Mouse (Mus musculus): Measurements from ENCODE around the gene Tmprss11d.
"Not testable (repeated sequence)": the region's sequence is repeated elsewhere in the genome, so short reads cannot be mapped to it uniquely, and the experiment has no call there.

The Tmprss11d gene

DNA sequence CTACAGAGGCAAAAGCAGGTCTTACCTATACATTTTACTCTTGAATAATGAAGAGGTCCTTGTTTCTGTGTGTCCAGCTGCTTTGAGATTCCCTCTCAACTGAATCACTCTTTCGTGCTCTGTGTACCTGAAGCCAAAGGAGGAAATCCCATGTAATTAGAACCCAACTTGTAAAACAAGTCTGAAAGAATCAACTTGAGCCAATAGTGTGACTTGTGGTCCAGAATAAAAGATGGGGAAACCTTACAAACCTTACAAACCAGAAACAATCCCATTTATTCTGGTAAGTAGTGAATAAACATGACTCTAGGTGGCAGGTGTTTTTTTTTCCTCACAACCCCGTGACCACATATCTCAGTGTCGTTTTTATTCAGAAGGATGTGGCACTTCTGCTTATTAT lies at the start of gene Tmprss11d:
TSS of gene Tmprss11d (minus strand) at position 101 of the 400 bp plus-strand sequence.
- in situ Hi-C loops (cut with MboI, MseI), result no loop called here

DNA sequence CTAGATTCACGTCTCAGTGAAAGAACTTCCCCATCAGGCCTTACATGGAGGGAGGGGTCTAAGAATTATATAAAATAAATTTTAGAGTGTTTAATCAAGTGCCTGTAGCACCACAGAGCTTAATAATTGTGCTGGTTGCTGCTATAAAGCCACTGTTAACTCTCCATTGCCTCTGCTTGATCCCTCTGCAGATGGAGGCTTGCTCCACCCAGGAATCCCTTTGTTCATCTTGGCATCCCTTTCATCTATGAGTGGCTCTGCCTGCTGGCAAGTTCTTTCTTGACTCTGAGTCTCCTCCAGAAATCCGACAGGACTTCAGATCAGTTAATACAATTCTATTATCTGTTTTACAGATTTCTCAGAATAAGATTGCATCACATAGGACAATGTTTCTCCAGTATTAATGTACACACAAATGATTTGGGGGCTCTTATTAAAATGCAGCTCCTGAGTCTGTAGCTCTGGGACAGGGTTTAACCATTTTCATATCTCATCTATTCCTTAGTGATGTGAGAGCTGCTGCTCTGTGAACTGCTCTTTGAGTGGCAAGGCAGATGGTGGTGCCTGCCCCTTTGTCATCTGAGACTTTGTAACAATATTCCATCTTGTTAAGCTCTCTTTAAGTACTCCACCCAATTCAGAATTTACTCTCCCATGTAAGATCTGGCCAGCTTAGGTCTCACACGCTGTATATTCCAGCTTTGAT lies 48.3 kb upstream of the Tmprss11d start:
- in situ Hi-C loops (cut with MboI, MseI), result no loop called here

DNA sequence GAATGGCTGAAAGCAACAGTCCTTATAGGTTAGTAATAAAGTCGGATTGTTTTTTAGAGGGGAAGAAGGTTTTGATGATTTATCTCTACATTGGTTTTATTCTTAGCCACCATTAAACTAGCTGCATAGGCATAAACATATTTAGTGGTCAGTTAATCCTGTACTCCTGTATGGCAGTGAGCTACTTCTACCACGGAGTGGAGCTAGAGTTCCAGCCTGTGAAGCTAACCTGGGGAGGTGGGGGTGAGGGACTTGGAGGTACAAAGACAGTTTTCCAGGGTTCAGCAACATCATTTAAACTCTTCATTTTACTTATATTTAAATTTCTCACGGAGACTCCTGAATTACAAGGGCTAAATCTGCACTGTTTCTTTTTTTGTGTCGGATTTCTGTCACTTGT lies 46.3 kb upstream of the Tmprss11d start:
- in situ Hi-C loops (cut with MboI, MseI), result no loop called here

DNA sequence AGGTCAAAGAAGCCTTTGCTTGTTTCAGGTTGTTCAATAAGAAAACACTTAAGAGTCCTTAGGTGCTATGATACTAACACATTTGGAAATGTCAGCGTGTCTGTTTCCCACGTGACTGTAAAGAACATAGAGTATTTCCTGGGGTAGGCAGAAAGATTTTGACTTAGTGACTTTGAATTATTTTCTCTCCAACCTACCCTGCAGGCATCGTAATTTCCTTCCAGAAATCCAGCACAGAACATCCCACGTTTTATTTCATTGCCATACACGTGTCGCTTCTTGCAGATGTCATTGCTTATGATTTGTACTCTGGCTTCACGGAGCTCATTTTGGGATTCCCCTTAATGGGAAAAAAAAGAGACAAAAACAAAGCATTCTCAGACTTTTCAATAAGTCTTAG lies 41.1 kb upstream of the Tmprss11d start:
- in situ Hi-C loops (cut with MboI, MseI), result no loop called here

DNA sequence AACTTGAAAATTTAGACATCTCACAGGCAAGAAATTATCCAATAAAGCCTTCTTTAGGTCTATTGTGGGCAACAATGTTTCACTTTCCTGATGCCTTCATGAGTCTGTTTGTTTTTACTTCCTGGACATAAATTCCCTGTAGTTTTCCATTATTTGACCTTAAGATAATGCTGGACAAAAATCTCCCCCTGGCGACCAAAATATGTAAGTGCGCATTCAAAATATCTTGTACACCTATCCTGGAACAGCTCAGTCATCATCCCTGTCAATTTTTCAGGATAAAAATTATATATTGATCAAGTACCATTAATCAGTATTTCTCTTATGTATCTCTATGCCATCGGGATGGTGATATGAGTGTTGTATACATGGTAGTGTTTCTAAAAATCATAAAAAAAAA lies 37.6 kb upstream of the Tmprss11d start:
- in situ Hi-C loops (cut with MboI, MseI), result no loop called here

DNA sequence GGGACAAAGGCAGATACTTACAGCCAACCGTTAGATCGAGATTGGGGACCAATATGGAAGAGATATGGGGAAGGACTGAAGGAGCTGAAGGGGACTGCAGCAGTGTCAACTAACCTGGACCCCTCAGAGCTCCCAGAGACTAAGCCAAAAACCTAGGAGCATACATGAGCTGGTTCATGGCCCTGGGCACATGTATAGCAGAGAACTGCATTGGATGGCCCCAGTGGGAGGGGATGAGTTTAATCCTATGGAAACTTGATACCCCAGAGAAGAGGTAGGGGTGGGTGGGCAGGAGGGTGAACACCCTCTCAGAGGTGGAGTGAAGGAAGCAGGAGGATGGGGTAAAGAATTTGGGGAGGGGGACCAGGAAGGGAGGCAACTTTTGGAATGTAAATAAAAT lies 34.7 kb upstream of the Tmprss11d start:
- in situ Hi-C loops (cut with MboI, MseI), result loop anchor here (5.0 kb wide), 1 partner anchor 211 kb away; the partner anchor contains the start of gene Gnrhr

DNA sequence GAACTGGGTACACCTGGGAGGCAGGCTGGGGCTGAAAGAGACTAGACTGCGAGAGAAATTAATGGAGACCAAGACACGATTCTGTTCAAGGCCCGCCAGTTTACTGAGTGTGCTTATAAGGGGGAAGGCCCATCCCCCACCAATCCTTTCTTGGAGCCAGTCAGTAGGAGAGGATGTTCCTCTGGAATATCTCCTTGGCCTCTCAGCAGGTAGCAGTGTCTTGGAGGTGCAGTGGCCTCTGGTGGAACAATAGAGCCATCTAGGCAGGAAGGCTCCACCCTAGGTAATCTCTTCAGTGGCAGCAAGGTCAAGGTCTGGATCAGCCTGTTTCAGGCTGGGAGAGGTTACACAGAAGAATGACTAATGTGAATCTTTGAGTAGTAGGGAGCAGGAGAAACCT lies 34.0 kb upstream of the Tmprss11d start:
- in situ Hi-C loops (cut with MboI, MseI), result loop anchor here (5.0 kb wide), 1 partner anchor 210 kb away; the partner anchor contains the start of gene Gnrhr

DNA sequence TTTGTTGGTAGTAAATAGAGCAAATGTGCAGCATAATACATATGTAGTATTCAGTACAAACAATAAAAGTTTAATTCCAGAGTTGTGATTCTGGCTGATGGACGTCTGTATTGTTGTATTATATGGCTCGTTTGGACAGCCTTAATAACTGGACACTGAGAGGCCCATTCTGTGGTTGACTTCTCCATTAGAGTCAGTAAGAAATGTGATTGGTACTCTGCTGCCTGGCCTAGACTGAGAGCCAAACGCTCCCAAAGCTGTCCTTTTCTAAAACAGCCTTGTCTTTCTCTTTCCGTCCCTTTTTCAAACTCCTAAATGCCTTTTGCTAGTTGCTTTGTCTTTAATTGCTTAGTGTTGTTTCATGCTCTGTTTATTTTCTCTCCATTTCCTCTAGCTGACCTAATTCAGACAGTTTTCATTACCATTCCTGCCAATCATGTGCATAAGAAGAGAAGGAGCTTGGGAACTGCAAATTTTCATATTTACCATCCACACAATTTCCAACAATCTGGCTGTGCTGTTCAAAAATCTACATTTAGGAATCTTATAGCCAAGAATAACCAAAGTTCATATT lies 13.7 kb downstream of the Tmprss11d start:
- in situ Hi-C loops (cut with MboI, MseI), result no loop called here

DNA sequence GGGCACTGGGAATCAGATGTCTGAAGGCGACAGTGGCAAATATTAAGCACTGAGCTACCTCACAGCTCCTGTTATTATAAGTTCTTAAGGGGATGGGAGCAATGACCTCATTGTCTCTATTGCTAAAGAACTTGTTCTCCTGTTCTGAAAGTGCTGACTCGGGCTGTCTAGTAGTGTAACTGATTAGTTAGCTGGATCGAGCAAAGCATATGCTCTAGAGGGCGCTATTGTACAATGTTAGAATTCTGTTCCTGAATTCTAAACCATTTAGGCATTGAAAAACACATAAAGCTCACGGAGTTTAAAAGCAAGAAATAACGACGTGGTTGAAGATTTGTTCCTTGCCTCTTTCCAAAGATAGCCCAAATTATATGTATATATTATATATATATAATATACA lies 20.3 kb downstream of the Tmprss11d start:
- in situ Hi-C loops (cut with MboI, MseI), result no loop called here

DNA sequence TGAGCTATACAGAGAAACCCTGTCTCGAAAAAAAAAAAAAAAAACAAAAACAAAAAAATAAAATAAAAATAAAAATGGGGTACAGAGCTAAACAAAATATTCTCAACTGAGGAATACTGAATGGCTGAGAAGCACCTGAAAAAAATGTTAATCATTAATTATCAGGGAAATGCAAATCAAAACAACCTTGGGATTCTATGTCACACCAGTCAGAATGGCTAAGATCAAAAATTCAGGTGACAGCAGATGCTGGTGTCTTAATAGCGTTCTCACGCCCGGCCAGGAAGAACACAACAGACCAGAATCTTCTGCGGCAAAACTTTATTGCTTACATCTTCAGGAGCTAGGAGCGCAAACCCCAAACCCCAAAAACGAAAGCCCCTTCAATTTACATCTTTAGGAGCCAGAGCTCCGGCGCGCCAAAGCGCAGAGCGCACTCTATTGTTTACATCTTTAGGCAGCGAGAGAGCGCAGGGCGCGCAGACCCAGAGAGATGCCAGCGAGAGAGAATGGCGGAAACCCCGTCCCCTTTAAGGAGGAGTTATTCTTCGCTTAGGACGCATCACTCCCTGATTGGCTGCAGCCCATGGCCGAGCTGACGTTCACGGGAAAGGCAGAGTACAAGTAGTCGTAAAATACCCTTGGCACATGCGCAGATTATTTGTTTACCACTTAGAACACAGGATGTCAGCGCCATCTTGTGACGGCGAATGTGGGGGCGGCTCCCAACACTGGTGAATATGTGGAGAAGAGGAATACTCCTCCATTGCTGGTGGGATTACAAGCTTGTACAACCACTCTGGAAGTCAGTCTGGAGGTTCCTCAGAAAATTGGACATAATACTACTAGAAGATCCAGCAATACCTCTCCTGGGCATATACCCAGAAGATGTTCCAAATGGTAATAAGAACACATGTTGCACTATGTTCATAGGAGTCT lies 54.9 kb downstream of the Tmprss11d start:
- in situ Hi-C loops (cut with MboI, MseI), result not testable (repeated sequence)

DNA sequence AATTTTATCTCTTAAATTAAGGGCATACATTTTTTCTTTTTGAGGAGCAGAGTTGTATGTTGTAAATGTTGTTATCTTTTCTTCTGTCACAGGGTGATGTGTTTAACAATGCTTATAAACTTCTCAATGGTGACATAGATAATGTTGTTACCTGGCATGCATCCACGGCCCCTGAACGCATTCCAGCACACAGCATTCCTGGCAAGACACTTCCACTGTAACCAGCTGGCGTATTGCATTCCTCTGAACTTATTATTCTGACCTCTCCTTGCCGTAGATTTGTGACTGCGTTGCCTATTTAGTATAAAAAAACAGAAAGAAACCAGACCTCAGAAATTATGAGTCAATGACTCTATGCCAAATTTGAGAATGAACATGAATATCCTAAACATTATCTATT lies 67.1 kb downstream of the Tmprss11d start:
- in situ Hi-C loops (cut with MboI, MseI), result no loop called here

DNA sequence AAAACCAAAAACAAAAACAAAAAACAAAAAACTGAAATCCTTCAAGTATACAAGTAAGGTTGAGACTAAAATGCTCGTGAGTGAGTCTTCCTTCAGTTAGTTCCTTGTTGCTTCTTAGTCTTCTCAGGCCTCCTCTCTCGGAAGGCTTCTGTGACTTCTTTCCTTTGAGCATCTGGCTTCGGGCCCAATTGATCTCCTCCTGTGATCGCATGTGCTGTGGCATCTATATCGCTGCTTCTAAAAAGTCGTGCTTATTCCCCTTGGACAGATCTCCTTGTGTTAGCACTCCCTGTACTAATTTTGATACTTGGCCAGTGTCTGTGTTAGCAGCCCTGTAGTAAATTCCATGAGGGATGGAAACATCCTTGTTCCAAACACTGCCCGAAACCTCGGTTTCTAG lies 69.3 kb downstream of the Tmprss11d start:
- in situ Hi-C loops (cut with MboI, MseI), result no loop called here

DNA sequence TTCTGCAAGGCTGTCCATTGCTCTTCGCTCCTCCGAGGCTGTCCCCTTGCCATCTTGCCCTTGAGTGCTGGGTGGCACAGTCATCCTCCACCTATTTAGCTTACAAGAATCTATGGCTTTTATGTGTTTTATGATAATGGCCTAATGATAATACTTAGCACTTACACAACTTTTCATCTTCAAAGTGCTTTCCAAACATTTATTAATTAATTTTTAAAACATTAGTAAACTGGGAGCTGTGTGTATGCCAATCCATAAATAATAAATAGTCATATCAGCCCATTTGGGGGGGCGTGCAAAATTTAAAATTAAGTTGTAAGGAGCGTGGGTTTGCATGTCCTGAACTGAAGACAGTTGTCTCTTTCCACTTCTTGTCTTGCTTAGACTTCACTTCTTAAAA lies 84.0 kb downstream of the Tmprss11d start, which contains the start of gene Tmprss11c:
TSS of gene Tmprss11c (minus strand) at position 101 of the 400 bp plus-strand sequence.
- in situ Hi-C loops (cut with MboI, MseI), result no loop called here
